Mouse (Mus musculus) spleen, postnatal 0 days (tissue): ENCODE results near the gene Serpinb9d. TPM values are rescaled to one million over a fixed set of nuclear protein-coding genes. Genes with fewer than 3 reads are reported as not detected.

Source experiments
- polyA plus RNA-seq: library from polyadenylated mRNA; unstranded; fragments of >200 nt; fragmentation: Nextera tagmentation; extraction: Ambion mirVana; gene quantifications from 2 replicates; pipeline ENCODE4 v1.2.1, GENCODE M21; 2015

The Serpinb9d gene
- not detected in 2 replicates for polyA plus RNA-seq

GRCm38 (mm10) chr13:33192659-33193058 lies at the start of gene Serpinb9d:
Serpinb9d (plus strand) TSS chr13:33192959.

GRCm38 (mm10) chr13:33159642-33160041 lies 33.1 kb upstream of the Serpinb9d start, which contains the start of gene Serpinb9c:
Serpinb9c (minus strand) TSS chr13:33159742.

GRCm38 (mm10) chr13:33249312-33249711 lies 56.6 kb downstream of the Serpinb9d start, which contains the start of gene Serpinb9e:
Serpinb9e (plus strand) TSS chr13:33249612.

Other genes with a start within 250 kb of the Serpinb9d start
- gene Serpinb6b, start 227.8 kb upstream of the Serpinb9d start, polyA plus RNA-seq: 24.6 and 25.5 TPM in 2 replicates
- gene Serpinb9, start 189.7 kb upstream of the Serpinb9d start, polyA plus RNA-seq: 8.9 and 10.0 TPM in 2 replicates
- gene Serpinb9b, start 165.5 kb upstream of the Serpinb9d start, polyA plus RNA-seq: 0.08 and 0.15 TPM in 2 replicates
- 0.07 and 0.30 TPM in 2 replicates for gene Serpinb1b, start 114.4 kb upstream of the Serpinb9d start, polyA plus RNA-seq
- not detected in 2 replicates for gene Serpinb9c, start 33.2 kb upstream of the Serpinb9d start, polyA plus RNA-seq
- not detected in 2 replicates for gene Serpinb9e, start 56.7 kb downstream of the Serpinb9d start, polyA plus RNA-seq
- gene Serpinb9f, start 131.1 kb downstream of the Serpinb9d start, polyA plus RNA-seq: not detected in 2 replicates
- gene Gm11397, start 202.8 kb downstream of the Serpinb9d start, polyA plus RNA-seq: not detected in 2 replicates